Mouse (Mus musculus) mammary gland, adult 2 months (tissue): Measurements from ENCODE around the gene Rnf44. TPM values are rescaled to one million over a fixed set of nuclear protein-coding genes. Genes with fewer than 3 reads are reported as not detected.

Source experiments
- polyA plus RNA-seq: library from polyadenylated mRNA; depleted of rRNA; stranded (reverse); fragments of >200 nt; gene quantifications from 2 replicates; pipeline ENCODE4 v1.2.3, GENCODE M21; 2012; ENCODE audit warnings: low replicate concordance; rRNA removed

The Rnf44 gene
- polyA plus RNA-seq: 229 and 423 TPM in 2 replicates

GRCm38 (mm10) chr13:54693558-54694347 lies at the start of gene Rnf44:
Rnf44 (minus strand) TSS chr13:54693907.

GRCm38 (mm10) chr13:54701243-54701642 lies 7.5 kb upstream of the Rnf44 start, which contains the start of gene Cdhr2:
Cdhr2 (plus strand) TSS chr13:54701461.

Other genes starting within 250 kb of the Rnf44 start
- gene Thoc3, start 225.1 kb downstream of the Rnf44 start, polyA plus RNA-seq: 24.4 and 57.3 TPM in 2 replicates
- 7.4 and 9.5 TPM in 2 replicates for gene Simc1, start 190.1 kb downstream of the Rnf44 start, polyA plus RNA-seq
- 98.9 and 187 TPM in 2 replicates for gene 4833439L19Rik, start 128.5 kb downstream of the Rnf44 start, polyA plus RNA-seq
- 25.5 and 31.3 TPM in 2 replicates for gene Arl10, start 118.9 kb downstream of the Rnf44 start, polyA plus RNA-seq
- 4.5 and 8.5 TPM in 2 replicates for gene Nop16, start 103.8 kb downstream of the Rnf44 start, polyA plus RNA-seq
- 138 and 146 TPM in 2 replicates for gene Higd2a, start 103.7 kb downstream of the Rnf44 start, polyA plus RNA-seq
- 57.0 and 62.0 TPM in 2 replicates for gene Cltb, start 82.6 kb downstream of the Rnf44 start, polyA plus RNA-seq
- 18.5 and 27.4 TPM in 2 replicates for gene Faf2, start 72.1 kb downstream of the Rnf44 start, polyA plus RNA-seq
- gene Cdhr2, start 7.6 kb upstream of the Rnf44 start, polyA plus RNA-seq: 0.02 and 0.06 TPM in 2 replicates
- 0.06 and 0.12 TPM in 2 replicates for gene Gprin1, start 56.0 kb upstream of the Rnf44 start, polyA plus RNA-seq
- gene Sncb, start 72.7 kb upstream of the Rnf44 start, polyA plus RNA-seq: not detected in 2 replicates
- not detected in 2 replicates for gene Eif4e1b, start 90.1 kb upstream of the Rnf44 start, polyA plus RNA-seq
- 26.1 and 26.7 TPM in 2 replicates for gene Tspan17, start 95.5 kb upstream of the Rnf44 start, polyA plus RNA-seq